Mouse (Mus musculus) thymus, adult 2 months (tissue): ENCODE results near the gene Prpf19.

Experiments
- CTCF ChIP-seq: fragments of 200-500 bp; IDR thresholded peaks from 2 replicates; pipeline ENCODE4 v1.5.1; 2012; ENCODE audit warnings: mild to moderate bottlenecking, control low read depth, low read length, moderate library complexity, borderline replicate concordance; ENCODE audit not compliant: control insufficient read depth, poor library complexity, insufficient read depth; ENCODE audit errors: extremely low read depth
- POLR2A ChIP-seq: fragments of 200-500 bp; IDR thresholded peaks from 2 replicates; pipeline ENCODE4 v1.6.1; 2012; ENCODE audit warnings: mild to moderate bottlenecking, low read length, control low read depth, moderate library complexity; ENCODE audit not compliant: control insufficient read depth, poor library complexity, insufficient read depth; ENCODE audit errors: extremely low read depth

DNA sequence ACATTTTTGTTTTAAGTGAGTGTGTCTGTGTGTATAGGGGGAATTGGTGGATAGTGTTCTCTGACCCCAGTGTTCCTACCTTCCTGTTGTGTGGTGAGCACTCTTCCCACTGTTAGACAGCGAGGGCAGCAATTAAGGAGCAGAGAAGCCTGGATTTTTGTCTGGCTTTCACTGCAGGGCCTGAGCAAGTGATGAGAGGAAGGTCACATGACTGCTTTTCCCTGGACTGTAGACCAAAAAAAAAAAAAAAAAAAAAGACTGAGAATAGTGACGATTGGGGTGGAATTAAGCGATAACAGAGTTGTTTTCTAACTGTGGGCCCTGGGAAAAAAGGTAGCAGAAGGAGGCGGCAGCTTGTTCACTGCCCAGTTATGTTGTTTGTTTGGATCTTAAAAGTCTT is 31.6 kb downstream of the Prpf19 start:
- TF ChIP-seq CTCF (no peak), POLR2A (no peak)
